Mouse (Mus musculus): ENCODE results near the gene Platr17.
A peak's percentile ranks its signal among the peaks of the same experiment; 100 is the strongest.
"Not testable (repeated sequence)": the region's sequence is repeated elsewhere in the genome, so short reads cannot be mapped to it uniquely, and the experiment has no call there.

Platr17 gene

GRCm38 (mm10) chr17:33902491-33902890 is 2.4 kb upstream of the Platr17 start:
- no peak for DNase-seq (ENCODE audit: low read depth, low spot score)

DNA sequence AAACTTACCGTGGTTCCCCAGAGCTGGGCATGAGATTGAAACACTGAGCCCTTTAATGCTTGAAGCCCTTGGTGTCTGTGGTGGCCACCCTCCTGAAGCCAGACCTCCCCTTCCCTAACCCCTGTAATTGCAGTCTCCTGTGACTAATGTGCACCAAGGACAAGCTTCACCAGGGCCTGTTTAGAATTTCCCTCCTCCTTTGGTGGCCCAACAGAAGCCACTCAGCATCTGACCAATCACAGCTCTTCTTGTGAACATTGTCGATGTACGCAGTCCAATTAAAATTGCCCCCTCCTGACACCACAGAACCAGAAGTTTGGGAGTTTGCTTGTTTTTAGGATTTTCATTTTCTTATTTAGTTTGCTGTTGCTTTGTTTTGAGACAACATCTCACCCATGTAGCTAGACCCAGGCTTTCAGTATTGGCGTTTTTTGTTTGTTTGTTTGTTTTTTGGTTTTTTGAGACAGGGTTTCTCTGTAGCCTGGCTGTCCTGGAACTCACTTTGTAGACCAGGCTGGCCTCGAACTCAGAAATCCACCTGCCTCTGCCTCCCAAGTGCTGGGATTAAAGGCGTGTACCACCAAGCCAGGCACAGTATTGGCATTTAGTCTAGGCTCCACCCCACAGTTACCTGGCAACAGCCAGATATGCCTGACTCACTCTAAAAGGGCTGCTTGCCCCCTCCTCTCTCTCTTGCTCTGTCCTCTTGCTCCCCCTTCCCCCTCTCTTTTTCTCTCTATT is 854 bp upstream of the Platr17 start:
- DNase-seq (ENCODE audit: low read depth, low spot score), result not testable (repeated sequence)

DNA sequence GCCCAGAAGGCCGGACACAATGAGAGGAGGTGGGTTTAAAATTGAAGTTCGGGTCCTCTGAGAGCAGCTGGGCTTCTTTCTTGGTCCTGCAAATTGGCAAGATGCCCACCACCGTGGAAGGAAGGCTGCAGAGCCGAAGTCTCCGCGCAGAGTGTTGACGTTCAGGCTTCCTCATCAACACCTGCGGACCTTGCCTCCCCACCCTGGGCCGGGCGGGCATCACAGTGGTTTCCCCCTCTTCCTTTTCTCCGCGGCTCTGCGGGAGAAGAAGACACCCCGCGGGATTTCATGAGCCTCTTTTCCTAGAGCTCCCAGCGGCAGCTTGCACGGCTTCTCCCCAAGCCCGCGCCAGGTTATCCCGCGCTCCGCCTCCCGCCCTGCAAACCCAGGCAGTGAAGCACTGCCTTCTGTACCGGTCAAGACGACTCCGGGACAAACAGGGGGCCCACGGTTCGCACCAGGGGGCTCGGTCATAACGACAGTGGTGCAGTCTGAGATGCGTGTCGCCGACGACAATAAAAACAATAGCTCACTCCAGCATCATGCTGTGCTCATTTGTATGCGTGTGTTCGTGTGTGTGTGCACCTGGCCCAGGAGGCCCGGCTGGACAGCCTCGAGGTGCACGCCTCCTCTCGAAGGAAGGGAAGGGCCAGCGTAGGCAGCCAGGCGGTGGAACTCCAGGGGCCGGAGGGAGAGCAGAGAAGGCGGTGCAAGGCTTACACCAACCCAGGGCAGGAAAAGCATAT is 3.6 kb downstream of the Platr17 start:
- no peak for DNase-seq (ENCODE audit: low read depth, low spot score)

DNA sequence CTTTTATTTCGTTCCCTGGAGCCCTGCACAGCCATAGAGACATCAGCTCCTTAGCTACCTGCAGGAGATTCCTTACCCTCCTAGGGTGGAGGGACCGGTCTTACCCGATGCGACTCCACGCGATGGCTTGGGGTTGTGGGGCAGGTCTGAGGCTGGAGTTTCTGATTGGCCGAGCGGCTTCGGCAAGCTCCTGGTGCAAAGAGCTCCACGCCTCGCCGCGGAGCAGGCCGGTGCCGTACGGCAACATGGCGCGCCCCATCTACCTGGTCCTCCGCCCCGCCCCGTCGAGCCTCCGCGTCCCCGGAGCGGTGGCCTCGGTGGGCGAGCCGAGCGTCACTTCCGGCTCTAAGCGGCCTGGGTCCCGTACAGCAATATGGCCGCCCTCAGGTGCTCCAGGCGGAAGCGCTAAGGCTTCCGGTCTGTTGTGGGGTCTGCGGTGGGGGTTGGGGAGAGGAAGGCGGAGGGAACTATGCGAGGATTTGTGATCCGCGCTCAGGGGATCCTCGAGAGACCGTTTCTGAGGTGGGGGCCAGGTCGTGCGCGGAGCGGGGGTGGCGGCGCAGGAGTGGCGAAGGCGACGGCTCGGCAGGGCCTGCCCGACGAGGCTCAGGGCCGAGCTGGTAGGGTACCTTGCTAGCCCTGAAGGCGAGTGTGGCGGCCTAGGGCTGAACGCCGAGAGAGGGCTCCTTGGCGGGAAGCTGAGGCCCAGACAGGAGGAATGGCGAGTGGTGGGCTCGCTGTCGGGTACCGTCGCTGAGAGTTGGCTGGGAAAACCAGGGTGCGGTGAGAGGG is 4.3 kb downstream of the Platr17 start, which contains the start of gene Daxx:
Gene Daxx (plus strand): TSS at position 338 of the 792 bp plus-strand sequence.
- peak; percentile 97 for DNase-seq (ENCODE audit: low read depth, low spot score)

DNA sequence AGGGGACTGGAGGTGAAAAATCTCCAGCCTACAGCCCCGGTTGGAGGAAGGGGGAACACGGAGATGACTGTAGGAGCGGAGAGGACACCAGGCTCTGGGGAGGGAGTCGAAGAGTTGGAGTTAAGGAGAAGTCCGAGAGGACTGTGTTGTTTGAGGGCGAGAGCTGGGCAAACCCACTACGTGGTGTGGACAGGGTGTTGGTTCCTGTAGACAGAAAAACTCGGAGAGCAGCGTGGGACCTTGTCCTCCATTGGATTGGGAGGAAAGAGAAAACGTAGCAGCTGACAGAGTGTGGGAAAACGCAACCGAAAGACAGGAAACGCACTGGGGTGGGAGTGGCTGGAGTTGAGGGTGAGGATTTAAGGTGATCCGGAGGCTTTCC is 4.9 kb downstream of the Platr17 start:
- DNase-seq (ENCODE audit: low read depth, low spot score), result no peak

GRCm38 (mm10) chr17:33910346-33911051 is 5.6 kb downstream of the Platr17 start:
- DNase-seq (ENCODE audit: low read depth, low spot score), result no peak

- DNase-seq (ENCODE audit: low read depth, low spot score), result no peak
Observed at GRCm38 (mm10) chr17:33911052-33911812, 6.3 kb downstream of the Platr17 start.

DNA sequence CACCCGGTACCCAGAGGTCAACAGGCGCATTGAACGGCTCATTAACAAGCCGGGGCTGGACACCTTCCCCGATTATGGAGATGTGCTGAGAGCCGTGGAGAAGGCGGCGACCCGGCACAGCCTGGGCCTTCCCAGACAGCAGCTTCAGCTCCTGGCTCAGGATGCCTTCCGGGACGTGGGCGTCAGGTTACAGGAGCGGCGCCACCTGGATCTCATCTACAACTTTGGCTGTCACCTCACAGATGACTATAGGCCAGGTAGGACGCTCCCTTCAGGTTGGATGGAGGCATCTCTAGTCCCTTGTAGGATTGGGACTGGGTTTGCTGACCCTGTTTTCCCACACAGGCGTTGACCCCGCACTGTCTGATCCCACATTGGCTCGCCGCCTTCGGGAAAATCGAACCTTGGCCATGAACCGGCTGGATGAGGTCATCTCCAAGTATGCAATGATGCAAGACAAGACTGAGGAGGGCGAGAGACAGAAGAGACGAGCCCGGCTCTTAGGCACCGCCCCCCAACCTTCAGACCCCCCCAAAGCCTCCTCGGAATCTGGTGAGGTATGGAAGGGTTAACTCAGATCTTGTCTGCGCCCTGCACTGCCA is 7.0 kb downstream of the Platr17 start:
- no peak for DNase-seq (ENCODE audit: low read depth, low spot score)

- DNase-seq (ENCODE audit: low read depth, low spot score), result no peak
Observed at GRCm38 (mm10) chr17:33913264-33913663, 8.3 kb downstream of the Platr17 start.

DNA sequence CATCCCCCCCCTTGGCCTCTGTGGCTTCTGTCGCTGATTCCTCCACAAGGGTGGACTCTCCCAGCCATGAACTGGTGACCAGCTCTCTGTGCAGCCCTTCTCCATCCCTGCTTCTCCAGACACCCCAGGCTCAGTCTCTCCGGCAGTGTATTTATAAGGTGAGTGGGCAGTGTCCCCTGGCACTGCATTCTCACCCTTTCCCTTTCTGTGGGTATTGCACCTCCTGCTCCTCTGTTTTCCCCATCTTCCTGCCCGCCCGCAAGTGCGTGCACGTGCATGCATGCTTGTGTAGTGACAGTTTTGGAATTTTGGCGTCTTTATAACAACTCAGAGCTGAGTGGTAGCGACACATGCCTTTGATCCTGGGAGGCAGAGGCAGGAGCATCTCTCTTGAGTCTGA is 9.0 kb downstream of the Platr17 start:
- DNase-seq (ENCODE audit: low read depth, low spot score), result no peak

GRCm38 (mm10) chr17:33914969-33915391 is 10.0 kb downstream of the Platr17 start:
- DNase-seq (ENCODE audit: low read depth, low spot score), result no peak

GRCm38 (mm10) chr17:33915671-33916250 is 10.8 kb downstream of the Platr17 start, which contains the start of the genes Tapbp and Zbtb22:
TSS of gene Tapbp (plus strand) at chr17:33915899.
TSS of gene Zbtb22 (plus strand) at chr17:33915904.
- DNase-seq (ENCODE audit: low read depth, low spot score), result peak; percentile 96

- no peak for DNase-seq (ENCODE audit: low read depth, low spot score)
Observed at GRCm38 (mm10) chr17:33916294-33916693, 11.4 kb downstream of the Platr17 start.

DNA sequence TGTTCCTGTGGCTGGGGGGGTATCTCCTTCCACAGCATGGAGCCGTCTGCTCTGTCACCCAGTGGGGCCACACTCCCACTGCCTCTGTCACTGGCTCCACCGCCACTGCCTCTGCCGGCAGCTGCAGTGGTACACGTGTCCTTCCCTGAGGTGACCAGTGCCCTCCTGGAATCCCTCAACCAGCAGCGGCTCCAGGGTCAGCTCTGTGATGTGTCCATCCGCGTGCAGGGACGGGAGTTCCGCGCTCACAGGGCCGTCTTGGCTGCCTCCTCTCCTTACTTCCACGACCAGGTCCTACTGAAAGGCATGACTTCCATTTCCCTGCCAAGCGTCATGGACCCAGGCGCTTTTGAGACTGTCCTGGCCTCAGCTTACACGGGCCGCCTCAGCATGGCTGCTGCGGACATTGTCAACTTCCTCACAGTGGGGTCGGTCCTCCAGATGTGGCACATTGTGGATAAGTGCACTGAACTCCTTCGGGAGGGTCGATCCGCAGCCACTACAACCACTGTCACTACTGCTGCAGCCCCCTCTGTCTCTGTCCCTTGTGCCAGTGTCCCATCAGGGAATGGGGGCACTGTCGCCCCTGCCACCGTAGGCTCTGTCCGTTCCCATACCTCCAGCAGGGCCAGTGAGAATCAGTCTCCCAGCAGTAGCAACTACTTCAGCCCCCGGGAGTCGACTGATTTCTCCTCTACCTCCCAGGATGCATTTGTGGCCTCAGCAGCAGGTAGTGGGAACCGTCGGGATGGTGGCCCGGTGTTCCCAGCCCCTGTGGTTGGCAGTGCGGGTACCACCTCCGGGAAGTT is 12.1 kb downstream of the Platr17 start:
- DNase-seq (ENCODE audit: low read depth, low spot score), result no peak

DNA sequence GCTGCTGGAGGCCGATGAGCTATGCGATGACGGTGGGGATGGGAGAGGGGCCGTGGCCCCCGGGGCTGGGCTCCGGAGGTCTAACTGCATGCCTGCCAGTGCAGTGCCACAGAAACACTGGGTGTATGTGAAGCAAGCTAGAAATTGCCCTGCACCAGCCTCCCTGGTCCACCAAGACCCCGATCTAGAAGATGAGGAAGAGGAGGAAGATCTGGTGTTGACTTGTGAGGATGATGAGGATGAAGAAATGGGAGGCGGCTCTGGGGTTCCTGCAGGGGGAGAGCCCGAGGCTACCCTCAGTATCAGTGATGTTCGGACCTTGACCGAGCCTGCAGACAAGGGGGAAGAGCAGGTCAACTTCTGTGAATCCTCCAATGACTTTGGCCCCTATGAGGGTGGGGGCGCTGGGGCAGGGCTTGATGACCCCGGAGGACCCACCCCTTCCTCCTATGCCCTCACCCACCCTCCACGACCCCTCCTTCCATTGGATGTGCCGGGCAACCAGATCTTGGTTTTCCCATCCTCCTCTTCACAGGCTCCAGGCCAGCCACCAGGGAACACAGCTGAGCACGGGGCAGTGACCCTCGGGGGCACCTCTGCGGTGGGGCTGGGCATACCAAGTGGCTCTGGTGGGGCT is 12.8 kb downstream of the Platr17 start:
- DNase-seq (ENCODE audit: low read depth, low spot score), result no peak

DNA sequence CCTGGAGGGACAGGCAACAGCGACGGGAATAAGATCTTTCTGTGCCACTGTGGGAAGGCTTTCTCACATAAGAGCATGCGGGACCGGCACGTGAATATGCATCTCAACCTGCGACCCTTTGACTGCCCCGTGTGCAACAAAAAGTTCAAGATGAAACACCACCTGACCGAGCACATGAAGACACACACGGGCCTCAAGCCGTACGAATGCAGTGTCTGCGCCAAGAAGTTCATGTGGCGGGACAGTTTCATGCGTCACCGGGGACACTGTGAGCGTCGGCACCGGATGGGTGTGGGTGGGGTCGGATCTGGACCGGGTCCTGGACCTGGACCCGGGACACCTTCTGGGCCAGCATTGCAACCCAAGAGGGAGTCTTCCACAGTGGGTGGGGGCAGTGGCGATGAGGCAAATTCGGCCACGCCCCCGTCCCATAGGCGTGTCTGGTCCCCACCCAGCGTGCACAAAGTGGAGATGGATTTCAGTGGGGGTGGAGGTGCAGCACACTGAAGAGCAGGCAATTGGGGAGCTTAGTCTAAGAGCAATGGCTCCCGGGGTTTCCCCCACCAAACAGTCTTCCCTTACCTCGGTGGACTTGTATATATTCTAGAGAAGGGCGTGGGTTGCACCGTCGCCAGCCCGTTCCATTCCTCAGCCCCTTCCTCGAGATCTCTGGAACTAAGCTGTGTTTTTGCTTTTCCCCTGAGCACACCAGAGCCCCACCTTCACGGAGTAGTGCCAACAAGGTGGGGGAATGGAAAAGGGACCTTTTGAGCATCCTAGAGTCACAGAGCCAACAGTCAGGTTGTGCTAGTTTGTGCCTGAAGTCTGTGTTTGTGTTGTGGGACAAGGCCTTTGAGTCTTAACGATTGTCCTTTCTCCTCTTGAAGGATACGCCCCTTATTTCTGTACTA is 13.6 kb downstream of the Platr17 start:
- DNase-seq (ENCODE audit: low read depth, low spot score), result no peak

Data from brain, embryonic 18.5 days (tissue).